Mouse (Mus musculus): Measurements from ENCODE around the gene Kcnmb1. TPM values are rescaled to one million over a fixed set of nuclear protein-coding genes. Genes with fewer than 3 reads are reported as not detected.

Gene Kcnmb1
- polyA plus RNA-seq, 1 experiment from 2014 or later: 0.13 TPM

GRCm38 (mm10) chr11:34008214-34008613 is 45.4 kb downstream of the Kcnmb1 start:
- Histone ChIP-seq H3K4me2 (replicated peaks) (no peak overlapping the region), H3K36me3 (no peaks in the 10 kb centered on the region), H3K27ac (no peak overlapping the region), H3K4me1 (no peaks in the 10 kb centered on the region), H3K4me3 (no peak overlapping the region), H3K27me3 (no peaks in the 10 kb centered on the region), H3K9me3 (no peaks in the 10 kb centered on the region), H3K9ac (no peak overlapping the region)
- ATAC-seq (ENCODE audit: insufficient number of reproducible peaks, insufficient read depth, low FRiP score, low TSS enrichment): no peak
- WGBS: 84% methylated on average over 11 of the region's 11 CpGs

- Histone ChIP-seq H3K27me3 (no peaks in the 10 kb centered on the region), H3K9ac (no peak overlapping the region), H3K4me1 (no peaks in the 10 kb centered on the region), H3K36me3 (no peaks in the 10 kb centered on the region), H3K4me3 (no peak overlapping the region), H3K27ac (no peak overlapping the region), H3K4me2 (replicated peaks) (no peak overlapping the region), H3K9me3 (no peaks in the 10 kb centered on the region)
- 44% methylated on average over 9 of the region's 9 CpGs for WGBS
- no peak for ATAC-seq (ENCODE audit: insufficient number of reproducible peaks, insufficient read depth, low FRiP score, low TSS enrichment)
These were observed 45.9 kb downstream of the Kcnmb1 start for GRCm38 (mm10) chr11:34008702-34009101.

DNA sequence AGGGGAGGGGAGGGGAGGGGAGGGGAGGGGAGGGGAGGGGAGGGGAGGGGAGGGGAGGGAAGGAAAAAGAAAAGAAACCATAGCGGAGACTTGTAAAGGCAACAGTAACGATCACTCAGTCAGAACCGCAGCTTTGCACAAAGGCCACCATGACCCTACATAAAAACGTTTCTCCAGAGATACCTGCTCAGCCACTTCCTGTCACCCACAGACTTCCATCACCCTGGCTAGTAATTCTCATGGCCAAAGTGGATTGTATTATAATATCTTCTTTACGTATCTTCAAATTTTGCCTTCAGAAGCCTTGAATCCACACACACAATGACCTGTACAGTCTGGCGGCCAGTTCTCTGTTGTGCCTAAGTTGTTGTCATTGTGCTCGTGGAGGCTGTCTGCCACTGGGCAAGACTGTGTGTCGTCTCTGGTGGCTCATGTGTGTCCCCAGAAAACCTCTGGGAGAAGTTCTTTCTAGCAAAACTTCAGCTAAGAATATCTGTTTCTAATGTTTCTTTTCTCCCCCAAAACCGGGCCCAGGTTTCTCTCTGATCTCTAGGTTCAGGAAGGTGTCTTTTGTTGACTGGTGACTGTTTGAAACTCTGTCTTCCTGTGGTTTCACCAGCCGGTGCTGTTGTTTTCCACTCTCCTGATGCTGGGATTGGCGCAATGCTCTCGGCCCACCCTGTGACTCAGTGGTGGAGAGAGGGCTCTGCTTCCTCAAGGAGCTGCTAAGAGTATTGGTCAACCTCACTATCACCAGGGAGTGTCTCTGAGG is 46.7 kb downstream of the Kcnmb1 start:
- no peak overlapping the region for H3K4me3 ChIP-seq

GRCm38 (mm10) chr11:34010133-34010858 is 47.5 kb downstream of the Kcnmb1 start:
- WGBS: 82% methylated on average over 7 of the region's 7 CpGs

More for the DNA sequence above, 46.7 kb downstream of the Kcnmb1 start:
- Histone ChIP-seq H3K9me3 (no peaks in the 10 kb centered on the region), H3K4me1 (no peaks in the 10 kb centered on the region), H3K4me2 (replicated peaks) (no peak overlapping the region), H3K27ac (no peak overlapping the region), H3K9ac (no peak overlapping the region), H3K36me3 (no peaks in the 10 kb centered on the region), H3K27me3 (no peaks in the 10 kb centered on the region)
- 83% methylated on average over 12 of the region's 12 CpGs for WGBS
- no peak for ATAC-seq (ENCODE audit: insufficient number of reproducible peaks, insufficient read depth, low FRiP score, low TSS enrichment)

GRCm38 (mm10) chr11:34010859-34011172 is 48.0 kb downstream of the Kcnmb1 start:
- no peak for ATAC-seq (ENCODE audit: insufficient number of reproducible peaks, insufficient read depth, low FRiP score, low TSS enrichment)
- Histone ChIP-seq H3K4me3 (no peak overlapping the region), H3K36me3 (no peaks in the 10 kb centered on the region), H3K27me3 (no peaks in the 10 kb centered on the region), H3K4me2 (replicated peaks) (no peak overlapping the region), H3K9me3 (no peaks in the 10 kb centered on the region), H3K9ac (no peak overlapping the region), H3K4me1 (no peaks in the 10 kb centered on the region), H3K27ac (no peak overlapping the region)
- WGBS: 45% methylated on average over 4 of the region's 4 CpGs

More at GRCm38 (mm10) chr11:34010133-34010858, 47.5 kb downstream of the Kcnmb1 start:
- H3K4me2 ChIP-seq (replicated peaks): no peak overlapping the region
- no peaks in the 10 kb centered on the region for H3K4me1 ChIP-seq
- no peaks in the 10 kb centered on the region for H3K36me3 ChIP-seq
- H3K27me3 ChIP-seq: no peaks in the 10 kb centered on the region
- H3K9me3 ChIP-seq: no peaks in the 10 kb centered on the region
- no peak for ATAC-seq (ENCODE audit: insufficient number of reproducible peaks, insufficient read depth, low FRiP score, low TSS enrichment)
- H3K27ac ChIP-seq: no peak overlapping the region
- no peak overlapping the region for H3K4me3 ChIP-seq
- no peak overlapping the region for H3K9ac ChIP-seq

DNA sequence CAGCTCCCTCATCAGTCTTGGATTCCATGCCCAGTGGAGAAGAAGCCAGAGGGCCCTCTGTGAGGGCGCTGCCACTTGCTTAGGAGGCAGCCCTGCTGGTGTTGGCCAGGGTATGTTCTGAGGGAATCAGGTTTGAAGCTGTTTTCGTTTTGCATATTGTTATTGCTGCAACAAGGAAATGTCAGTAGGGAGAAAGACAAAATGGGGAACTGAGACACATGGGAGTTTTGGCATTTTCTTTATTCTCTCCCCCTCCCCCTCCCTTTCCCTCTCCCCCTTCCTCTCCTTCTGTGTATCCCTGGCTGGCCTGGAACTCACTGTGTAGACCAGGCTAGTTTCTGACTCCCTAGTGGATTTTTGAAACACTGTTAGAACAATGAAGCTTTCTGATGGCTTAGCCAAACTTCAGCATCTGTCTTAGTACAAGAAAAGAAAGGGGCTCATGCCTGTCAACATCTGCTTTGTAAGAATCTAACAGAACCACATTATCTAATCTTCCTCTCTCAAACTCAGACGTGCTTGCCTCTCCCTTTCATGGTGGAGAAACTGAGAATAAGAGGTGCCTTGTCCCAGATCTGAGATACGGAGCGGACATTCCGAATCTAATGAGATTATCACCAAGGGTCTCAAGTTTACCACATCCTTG is 49.3 kb downstream of the Kcnmb1 start:
- Histone ChIP-seq H3K27me3 (no peaks in the 10 kb centered on the region), H3K36me3 (no peaks in the 10 kb centered on the region), H3K9ac (no peak overlapping the region), H3K9me3 (no peaks in the 10 kb centered on the region), H3K27ac (no peak overlapping the region), H3K4me1 (no peaks in the 10 kb centered on the region), H3K4me2 (replicated peaks) (no peak overlapping the region), H3K4me3 (no peak overlapping the region)
- WGBS: 49% methylated on average over 6 of the region's 6 CpGs
- no peak for ATAC-seq (ENCODE audit: insufficient number of reproducible peaks, insufficient read depth, low FRiP score, low TSS enrichment)

Other genes with a start within 250 kb of the Kcnmb1 start
- gene Kcnip1, start 30.1 kb downstream of the Kcnmb1 start, polyA plus RNA-seq (2016; fragmentation: Nextera tagmentation; extraction: Ambion mirVana): 5.8 and 6.5 TPM in 2 replicates
- 1.5 and 2.5 TPM in 2 replicates for gene Lcp2, start 83.9 kb downstream of the Kcnmb1 start, polyA plus RNA-seq (2016; fragmentation: Nextera tagmentation; extraction: Ambion mirVana)
- gene 4930469K13Rik, start 135.5 kb downstream of the Kcnmb1 start, polyA plus RNA-seq (2016; fragmentation: Nextera tagmentation; extraction: Ambion mirVana): not detected in 2 replicates
- gene Foxi1, start 245.1 kb downstream of the Kcnmb1 start, polyA plus RNA-seq (2016; fragmentation: Nextera tagmentation; extraction: Ambion mirVana): 0.46 and 0.52 TPM in 2 replicates